Mouse (Mus musculus) cerebellum, adult 8-10 months (tissue): Measurements from ENCODE around the gene Rbx1.
A peak's percentile ranks its signal among the peaks of the same experiment; 100 is the strongest.
"Not testable (repeated sequence)": the region's sequence is repeated elsewhere in the genome, so short reads cannot be mapped to it uniquely, and the experiment has no call there.

Experiments used
- DNase-seq: peaks from one replicate; pipeline ENCODE4 v3.0.0; 2022

Gene Rbx1

GRCm38 (mm10) chr15:81465901-81466737 lies at the start of gene Rbx1:
Gene Rbx1, plus strand, starts transcription at chr15:81466296.
- peak; percentile 99 for DNase-seq

DNA sequence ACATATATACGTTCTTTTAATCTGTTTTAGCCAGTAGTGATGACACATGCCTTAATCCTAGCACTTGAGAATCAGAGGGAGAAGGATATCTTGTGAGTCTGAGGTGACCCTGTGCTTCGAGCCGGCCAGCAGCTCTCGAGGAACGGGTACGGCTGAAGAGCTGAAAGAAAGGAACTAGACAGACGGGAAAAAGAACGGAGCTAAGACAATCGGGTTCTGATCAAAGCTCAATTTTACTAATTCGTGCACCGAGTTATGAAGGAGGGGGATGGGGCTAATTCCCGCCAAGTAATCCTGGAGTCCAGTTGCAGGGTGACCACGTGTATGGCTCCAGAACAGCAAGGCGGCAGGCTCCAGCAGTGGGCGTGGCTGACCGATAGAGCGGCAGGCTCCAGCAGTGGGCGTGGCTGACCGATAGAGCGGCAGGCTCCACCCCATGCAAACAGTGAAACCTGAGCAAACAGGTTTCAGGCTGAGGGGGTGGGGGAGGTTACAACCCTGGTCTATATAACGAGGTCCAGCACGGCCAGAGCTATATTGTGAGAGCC lies 49.3 kb upstream of the Rbx1 start:
- DNase-seq: not testable (repeated sequence)

DNA sequence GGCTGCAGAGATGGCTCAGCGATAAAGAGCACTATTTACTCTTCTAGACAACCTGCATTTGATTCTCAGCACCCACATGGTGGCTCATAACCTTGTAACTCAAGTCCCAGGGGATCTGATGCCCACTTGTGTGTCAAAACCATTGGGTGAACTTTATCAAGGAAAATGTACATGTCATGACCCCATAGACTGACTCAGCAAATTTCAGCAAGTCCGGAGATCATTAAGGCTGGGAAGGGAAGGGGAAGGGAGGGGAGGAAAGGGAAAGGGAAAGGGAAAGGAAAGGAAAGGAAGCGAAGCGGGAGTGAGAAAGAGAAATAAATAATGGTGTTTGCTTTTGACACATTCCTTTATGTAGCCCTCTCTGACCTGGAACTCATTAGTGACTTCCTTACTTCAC lies 48.0 kb upstream of the Rbx1 start:
- no peak for DNase-seq

DNA sequence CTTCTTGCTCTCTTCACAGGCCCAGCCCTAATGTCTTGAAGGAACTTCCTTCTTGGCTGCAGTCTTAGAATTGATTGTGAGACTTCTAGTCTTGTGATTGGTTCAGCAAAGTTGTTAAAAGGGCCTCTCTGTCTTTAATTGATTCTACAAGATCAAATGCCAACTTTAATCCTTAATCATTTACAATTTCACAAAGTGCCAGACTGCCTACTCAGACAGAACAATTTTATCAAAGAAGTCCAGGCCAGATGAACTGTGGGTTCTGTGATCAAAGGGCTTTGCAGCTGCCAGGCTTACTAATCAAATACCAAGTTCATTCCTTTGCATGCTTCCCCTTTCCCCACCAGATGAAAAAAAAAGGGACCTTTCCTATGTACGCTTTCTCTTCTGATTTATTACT lies 44.6 kb upstream of the Rbx1 start:
- no peak for DNase-seq

- no peak for DNase-seq
Measured at GRCm38 (mm10) chr15:81422156-81422681, 43.9 kb upstream of the Rbx1 start.

DNA sequence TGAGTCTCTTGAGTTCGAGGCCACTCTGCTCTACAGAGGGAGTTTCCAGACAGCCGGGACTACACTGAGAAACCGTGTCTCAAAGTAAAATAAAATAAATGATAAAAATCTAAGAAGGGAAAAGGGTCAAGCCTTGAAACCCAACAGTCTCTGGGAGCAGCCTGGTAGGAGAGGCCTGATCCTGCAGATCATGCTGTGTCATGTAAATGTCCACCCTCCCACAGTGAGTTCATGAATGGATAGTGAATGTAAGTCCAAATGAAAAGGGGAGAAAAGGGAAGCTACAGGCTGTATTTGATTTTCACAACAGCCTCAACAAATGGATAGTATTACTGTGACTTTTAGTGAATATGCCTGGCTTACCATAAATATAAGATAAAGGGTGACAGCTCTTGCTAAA lies 40.8 kb upstream of the Rbx1 start:
- no peak for DNase-seq

DNA sequence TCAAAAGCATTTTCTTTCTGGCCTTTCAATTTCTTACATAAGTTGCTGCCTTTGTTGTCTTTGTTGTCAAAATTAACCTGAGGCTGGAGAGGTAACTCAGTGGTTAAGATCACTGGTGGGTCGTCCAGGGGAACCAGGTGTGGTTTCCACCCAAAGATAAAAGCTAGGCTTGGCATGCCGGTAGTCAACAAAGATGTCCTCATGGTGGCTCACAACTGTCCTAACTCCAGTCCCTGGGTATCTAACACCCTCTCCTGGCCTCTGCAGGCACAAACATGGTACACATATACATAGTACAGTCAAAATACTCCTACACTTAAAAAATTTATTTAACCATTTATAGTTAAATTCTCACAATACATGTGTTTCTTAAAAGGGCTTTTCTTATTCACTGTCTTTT lies 38.1 kb upstream of the Rbx1 start:
- DNase-seq: no peak

- DNase-seq: no peak
Measured at GRCm38 (mm10) chr15:81431195-81431594, 34.9 kb upstream of the Rbx1 start.

DNA sequence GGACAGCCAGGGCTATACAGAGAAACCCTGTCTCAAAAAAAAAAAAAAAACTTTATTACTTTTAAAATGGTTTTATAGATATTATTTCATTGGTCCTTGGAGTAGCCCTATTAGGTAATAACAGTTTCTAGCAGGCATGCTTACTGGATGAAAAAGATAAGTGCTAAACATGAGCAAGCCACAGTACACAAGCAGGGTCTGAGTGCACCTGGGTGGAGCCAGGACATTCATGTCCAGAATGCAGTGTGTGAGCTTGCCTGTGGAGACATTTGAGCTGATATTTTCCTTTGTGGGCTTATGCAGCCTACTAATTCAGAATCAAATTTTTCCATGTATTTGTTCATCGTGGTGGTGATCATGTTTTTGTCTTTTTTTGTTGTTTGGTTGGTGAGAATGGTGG lies 27.8 kb upstream of the Rbx1 start:
- no peak for DNase-seq

- DNase-seq: no peak
Measured at GRCm38 (mm10) chr15:81439236-81439635, 26.9 kb upstream of the Rbx1 start.

- peak; percentile 69 for DNase-seq
Measured at GRCm38 (mm10) chr15:81448463-81448862, 17.6 kb upstream of the Rbx1 start.

DNA sequence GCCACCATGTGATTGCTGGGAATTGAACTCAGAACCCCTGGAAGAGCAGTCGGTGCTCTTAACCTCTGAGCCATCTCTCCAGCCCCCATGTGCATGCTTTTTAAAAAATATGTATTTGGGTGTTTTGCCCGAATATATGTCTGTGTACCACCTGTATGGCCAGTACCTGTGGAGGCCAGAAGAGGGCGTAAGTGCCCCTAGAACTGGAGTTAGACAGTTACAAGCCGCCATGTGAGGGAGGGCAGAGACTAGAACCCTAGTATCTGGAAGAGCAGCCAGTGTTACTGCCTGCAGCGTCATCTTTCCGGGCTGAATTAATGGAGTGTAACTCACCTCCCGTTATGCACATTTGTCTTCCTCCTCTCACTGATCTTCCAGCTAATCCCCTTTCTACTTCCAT lies 4.6 kb upstream of the Rbx1 start:
- no peak for DNase-seq

DNA sequence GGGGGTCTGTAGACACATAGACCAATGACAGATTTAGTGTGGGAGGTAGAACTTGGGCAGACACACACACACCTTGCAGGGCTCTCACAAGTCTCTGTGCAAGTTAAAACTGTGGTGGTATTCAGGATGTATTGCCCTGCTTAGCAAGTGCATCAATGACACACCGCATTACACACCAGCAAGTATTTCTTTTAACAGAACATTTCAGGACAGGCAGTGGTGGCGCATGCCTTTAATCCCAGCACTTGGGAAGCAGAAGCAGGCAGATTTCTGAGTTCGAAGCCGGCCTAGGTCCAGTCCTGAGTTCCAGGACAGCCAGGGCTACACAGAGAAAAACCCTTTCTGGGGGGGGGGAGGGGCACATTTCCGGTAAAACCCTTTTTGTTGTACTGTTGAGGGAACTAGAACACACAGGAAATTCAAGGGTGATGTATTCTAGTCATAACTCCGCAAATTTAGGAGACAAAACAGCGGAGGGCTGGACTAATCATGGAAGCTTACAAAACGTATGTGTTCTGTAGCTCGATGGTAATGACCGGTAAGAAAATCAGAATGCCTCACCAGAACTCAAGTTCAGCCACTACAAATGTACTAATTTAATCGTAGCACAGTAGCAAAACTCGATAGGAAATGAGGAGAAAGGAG lies 958 bp upstream of the Rbx1 start:
- DNase-seq: no peak

GRCm38 (mm10) chr15:81466738-81467113 lies 630 bp downstream of the Rbx1 start:
- no peak for DNase-seq

- DNase-seq: no peak
Measured at GRCm38 (mm10) chr15:81470735-81471134, 4.6 kb downstream of the Rbx1 start.

- no peak for DNase-seq
Measured at GRCm38 (mm10) chr15:81472256-81472655, 6.2 kb downstream of the Rbx1 start.

- peak; percentile 24 for DNase-seq
Measured at GRCm38 (mm10) chr15:81475654-81476053, 9.6 kb downstream of the Rbx1 start.

GRCm38 (mm10) chr15:81476597-81476996 lies 10.5 kb downstream of the Rbx1 start:
- no peak for DNase-seq

DNA sequence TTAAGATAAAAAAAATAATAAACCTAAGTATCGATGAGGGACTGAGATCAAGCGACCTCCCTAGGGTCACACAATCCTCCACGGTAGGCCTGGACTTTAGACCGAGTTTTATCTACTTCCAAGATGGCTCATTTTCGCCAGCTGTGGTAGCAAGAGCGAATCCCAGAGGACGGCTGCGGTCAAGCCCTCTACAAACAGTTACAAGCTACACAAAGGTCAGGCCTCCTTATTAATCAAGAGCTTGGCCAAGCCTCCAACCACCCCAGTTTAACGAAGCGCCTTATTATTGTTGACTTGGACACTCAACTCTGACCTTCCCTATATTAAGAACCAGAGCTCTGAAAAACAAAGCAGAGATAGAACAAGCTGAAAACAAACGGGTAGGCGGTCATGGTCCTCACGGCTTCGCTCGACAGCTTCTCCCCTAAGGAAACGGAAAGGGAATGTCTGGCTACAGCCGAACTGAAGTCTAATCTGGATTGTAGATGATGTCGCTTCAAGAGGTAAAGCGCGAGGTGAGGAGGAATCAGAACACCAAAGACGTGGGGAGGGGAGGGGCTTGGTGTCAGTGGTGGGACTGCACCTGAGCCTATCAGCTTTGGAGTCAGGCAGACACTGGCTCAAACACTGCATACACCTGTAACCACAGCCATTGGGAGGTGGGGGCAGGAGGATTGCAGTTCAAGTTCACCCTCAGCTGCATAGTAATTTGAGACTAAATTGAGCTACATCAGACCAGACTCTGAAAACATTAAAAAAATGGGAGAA lies 13.5 kb downstream of the Rbx1 start:
- no peak for DNase-seq

DNA sequence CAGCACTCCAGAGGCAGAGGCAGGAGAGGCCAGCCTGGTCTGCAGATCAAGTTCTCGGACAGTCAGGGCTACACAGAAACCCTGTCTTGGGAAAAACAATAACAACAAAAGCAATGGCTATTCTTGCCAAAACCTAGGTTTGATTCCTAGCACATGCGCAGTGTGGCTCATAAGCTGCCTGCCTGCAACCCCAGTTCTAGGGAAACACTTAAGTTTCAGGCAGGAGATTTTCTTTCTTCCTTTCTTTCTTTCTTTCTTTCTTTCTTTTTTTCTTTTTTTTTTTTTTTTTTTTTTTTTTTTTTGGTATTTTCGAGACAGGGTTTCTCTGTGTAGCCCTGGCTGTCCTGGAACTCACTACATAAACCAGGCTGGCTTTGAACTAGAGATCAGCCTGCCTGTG lies 14.2 kb downstream of the Rbx1 start:
- DNase-seq: not testable (repeated sequence)

GRCm38 (mm10) chr15:81480977-81481379 lies 14.9 kb downstream of the Rbx1 start:
- peak; percentile 50 for DNase-seq

DNA sequence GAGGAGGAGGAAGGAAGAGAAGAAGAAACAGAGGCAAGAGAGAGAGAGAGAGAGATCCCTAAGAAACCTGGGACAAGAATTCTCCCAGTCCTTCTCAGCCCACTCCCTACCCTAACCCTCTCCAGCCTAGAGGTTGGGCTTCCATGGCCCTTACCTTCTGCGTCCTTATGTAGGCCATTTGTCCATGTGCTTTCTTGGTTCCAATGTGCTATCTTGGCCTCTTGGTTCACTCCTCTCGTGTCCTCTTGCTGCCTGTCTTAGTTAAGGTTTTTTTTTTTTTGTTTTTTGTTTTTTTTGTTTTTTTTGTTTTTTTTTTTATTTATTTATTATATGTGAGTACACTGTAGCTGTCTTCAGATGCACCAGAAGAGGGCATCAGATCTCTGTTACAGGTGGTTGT lies 16.9 kb downstream of the Rbx1 start:
- DNase-seq: no peak

GRCm38 (mm10) chr15:81483691-81484090 lies 17.6 kb downstream of the Rbx1 start:
- DNase-seq: no peak
